Mouse (Mus musculus) C2C12 (cell line): Measurements from ENCODE around the gene Dhx38. TPM values are rescaled to one million over a fixed set of nuclear protein-coding genes. Genes with fewer than 3 reads are reported as not detected.
A peak's percentile ranks its signal among the peaks of the same experiment; 100 is the strongest.

Experiments
- H3K27me3 ChIP-seq: one replicate; pipeline ENCODE4 v1.6.1; 2011; ENCODE audit not compliant: control insufficient read depth, insufficient read depth, insufficient read length
- H3K36me3 ChIP-seq: one replicate; pipeline ENCODE4 v1.6.1; 2011; ENCODE audit not compliant: control insufficient read depth, insufficient read depth
- H3K4me3 ChIP-seq: one replicate; pipeline ENCODE4 v1.5.1; 2011; ENCODE audit warnings: mild to moderate bottlenecking, control low read depth; ENCODE audit not compliant: poor library complexity, insufficient read depth, severe bottlenecking
- H3K79me2 ChIP-seq: one replicate; pipeline ENCODE4 v1.6.1; 2011; ENCODE audit not compliant: control insufficient read depth, insufficient read depth
- H3K79me3 ChIP-seq: one replicate; pipeline ENCODE4 v1.6.1; 2011; ENCODE audit warnings: low read depth, control low read depth
- H3ac ChIP-seq: one replicate; pipeline ENCODE3; 2011; ENCODE audit warnings: low read depth; ENCODE audit not compliant: control insufficient read depth, insufficient read length
- CEBPB ChIP-seq: IDR thresholded peaks from one replicate; pipeline ENCODE4 v1.6.1; 2011; ENCODE audit warnings: low read depth, mild to moderate bottlenecking, control low read depth, moderate library complexity
- CTCF ChIP-seq: IDR thresholded peaks from one replicate; pipeline ENCODE4 v1.5.1; 2011; ENCODE audit not compliant: control insufficient read depth, insufficient read depth, insufficient read length
- FOSL1 ChIP-seq: IDR thresholded peaks from one replicate; pipeline ENCODE4 v1.8.0; 2011; ENCODE audit warnings: mild to moderate bottlenecking, low read length; ENCODE audit not compliant: poor library complexity, insufficient read depth, severe bottlenecking
- MAX ChIP-seq: IDR thresholded peaks from one replicate; pipeline ENCODE4 v1.6.1; 2011; ENCODE audit warnings: mild to moderate bottlenecking, control low read depth
- MYOD1 ChIP-seq: IDR thresholded peaks from one replicate; pipeline ENCODE4 v1.6.1; 2011; ENCODE audit warnings: low read depth; ENCODE audit not compliant: control insufficient read depth, insufficient read length
- MYOG ChIP-seq: IDR thresholded peaks from one replicate; pipeline ENCODE4 v1.6.1; 2011; ENCODE audit not compliant: control insufficient read depth, insufficient read length; ENCODE audit errors: extremely low read depth
- USF1 ChIP-seq: IDR thresholded peaks from one replicate; pipeline ENCODE4 v1.6.1; 2011; ENCODE audit warnings: low read depth, mild to moderate bottlenecking, control low read depth, moderate library complexity
- polyA plus RNA-seq: library from polyadenylated mRNA; unstranded; fragments of >200 nt; fragmentation: generic; extraction: Trizol; gene quantifications from one replicate; pipeline ENCODE4 v1.2.1, GENCODE M21; 2012; ENCODE audit warnings: missing spikeins

Gene Dhx38
- polyA plus RNA-seq, 1 experiment: 30.5 TPM

DNA sequence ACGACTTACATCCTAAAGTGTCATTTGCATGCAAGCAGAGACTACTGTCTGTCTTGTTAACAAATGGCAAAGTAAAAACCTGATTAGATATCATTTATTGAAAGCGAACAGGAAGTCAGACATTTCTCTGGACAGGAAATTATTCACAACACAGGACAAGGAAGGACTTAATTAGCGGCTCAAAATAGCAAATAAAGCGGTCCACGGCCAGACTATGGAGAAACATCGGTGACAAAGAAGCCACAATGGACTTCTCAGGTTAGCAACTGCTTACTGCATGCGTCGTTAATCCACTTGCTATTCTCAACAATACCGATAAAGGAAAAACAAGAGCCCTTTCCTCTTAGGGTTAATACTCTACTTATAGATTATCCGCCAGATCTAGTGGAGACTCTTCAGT, 895 bp downstream of the Dhx38 start:
- H3K4me3 ChIP-seq: peak overlapping the region; percentile 91

DNA sequence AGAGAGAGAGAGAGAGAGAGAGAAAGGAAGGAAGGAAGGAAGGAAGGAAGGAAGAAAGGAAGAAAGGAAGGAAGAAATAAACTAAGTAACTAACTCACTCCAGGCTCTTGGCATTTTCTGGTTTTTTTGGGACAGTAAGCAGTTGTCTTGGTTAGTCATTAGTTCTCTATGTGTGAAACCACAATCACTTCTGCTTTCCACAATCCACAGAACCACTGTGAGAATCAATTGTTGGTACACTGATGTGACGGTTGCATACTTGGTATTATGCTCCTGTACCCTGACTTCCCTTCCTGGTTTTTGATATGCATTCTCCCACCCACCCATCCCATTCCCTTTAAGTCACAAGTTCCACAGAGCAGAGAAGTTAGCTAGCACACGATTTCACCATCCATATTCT, 1.8 kb downstream of the Dhx38 start:
- peaks cover 37% of the 10 kb centered on the region for H3K36me3 ChIP-seq
- no peaks in the 10 kb centered on the region for H3K27me3 ChIP-seq
- peaks cover 25% of the 10 kb centered on the region for H3K79me3 ChIP-seq
- H3K4me3 ChIP-seq: no peak overlapping the region
- TF ChIP-seq MAX (no peak), CEBPB (no peak), FOSL1 (no peak), USF1 (no peak), MYOD1 (no peak), MYOG (no peak), CTCF (no peak)
- no peak overlapping the region for H3ac ChIP-seq
- H3K79me2 ChIP-seq: peaks cover 42% of the 10 kb centered on the region

More for the DNA sequence above, 895 bp downstream of the Dhx38 start:
- peaks cover 42% of the 10 kb centered on the region for H3K79me2 ChIP-seq
- peaks cover 25% of the 10 kb centered on the region for H3K79me3 ChIP-seq
- peak overlapping the region; percentile 93 for H3ac ChIP-seq
- TF ChIP-seq MYOG: no peak
- TF ChIP-seq MAX: no peak
- H3K36me3 ChIP-seq: peaks cover 29% of the 10 kb centered on the region
- H3K27me3 ChIP-seq: no peaks in the 10 kb centered on the region

DNA sequence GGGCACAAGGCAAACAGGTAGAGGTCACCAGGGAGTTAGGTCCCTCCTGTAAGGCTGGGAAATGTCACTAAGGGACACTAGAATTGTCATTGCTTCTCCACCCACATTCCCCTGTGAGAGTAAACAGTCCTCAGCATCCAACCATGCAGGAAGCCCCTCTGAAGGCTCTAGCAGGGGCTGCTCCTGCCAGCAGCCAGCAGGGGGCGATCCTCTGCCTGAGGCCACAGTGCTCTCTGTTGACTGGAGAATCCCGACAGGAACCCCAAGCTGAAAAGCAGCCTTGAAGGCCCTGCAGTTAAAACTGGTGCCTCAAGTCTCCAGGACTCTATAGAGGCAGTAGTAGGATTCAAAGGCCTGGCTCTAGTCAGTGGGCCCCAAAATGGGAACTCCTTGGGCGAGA, 14.0 kb downstream of the Dhx38 start:
- Histone ChIP-seq H3ac (no peak overlapping the region), H3K4me3 (no peak overlapping the region), H3K79me3 (no peaks in the 10 kb centered on the region), H3K36me3 (peaks cover 81% of the 10 kb centered on the region), H3K27me3 (no peaks in the 10 kb centered on the region), H3K79me2 (no peaks in the 10 kb centered on the region)
- TF ChIP-seq FOSL1 (no peak), CTCF (peak; percentile 7), CEBPB (no peak), MYOG (no peak), USF1 (no peak), MYOD1 (no peak), MAX (no peak)

DNA sequence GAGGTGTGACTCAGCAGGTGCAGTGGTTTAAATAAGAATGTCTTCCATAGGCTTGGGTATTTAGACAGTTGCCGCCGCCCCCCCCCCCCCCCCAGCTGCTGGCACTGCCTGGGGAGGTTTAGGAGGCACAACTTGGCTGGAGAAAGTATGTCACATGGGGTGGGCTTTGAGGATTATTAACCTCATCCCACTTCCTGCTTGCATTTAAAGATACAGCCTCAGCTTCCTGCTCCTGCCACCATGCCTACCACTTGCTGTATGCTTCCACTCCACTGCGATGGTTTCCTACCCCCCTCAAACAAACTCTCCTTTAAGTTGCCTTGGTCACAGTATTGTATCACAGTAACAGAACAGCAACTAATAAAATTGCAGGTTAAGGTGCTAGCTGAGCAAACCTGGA, 21.6 kb downstream of the Dhx38 start:
- no peaks in the 10 kb centered on the region for H3K79me2 ChIP-seq
- peaks cover 18% of the 10 kb centered on the region for H3K36me3 ChIP-seq
- H3K79me3 ChIP-seq: no peaks in the 10 kb centered on the region
- peaks cover 2% of the 10 kb centered on the region for H3K27me3 ChIP-seq
- TF ChIP-seq CTCF: no peak
- no peak for TF ChIP-seq CEBPB
- no peak for TF ChIP-seq MAX
- no peak for TF ChIP-seq USF1
- no peak for TF ChIP-seq MYOG
- TF ChIP-seq MYOD1: no peak
- TF ChIP-seq FOSL1: no peak
- H3ac ChIP-seq: no peak overlapping the region
- no peak overlapping the region for H3K4me3 ChIP-seq

DNA sequence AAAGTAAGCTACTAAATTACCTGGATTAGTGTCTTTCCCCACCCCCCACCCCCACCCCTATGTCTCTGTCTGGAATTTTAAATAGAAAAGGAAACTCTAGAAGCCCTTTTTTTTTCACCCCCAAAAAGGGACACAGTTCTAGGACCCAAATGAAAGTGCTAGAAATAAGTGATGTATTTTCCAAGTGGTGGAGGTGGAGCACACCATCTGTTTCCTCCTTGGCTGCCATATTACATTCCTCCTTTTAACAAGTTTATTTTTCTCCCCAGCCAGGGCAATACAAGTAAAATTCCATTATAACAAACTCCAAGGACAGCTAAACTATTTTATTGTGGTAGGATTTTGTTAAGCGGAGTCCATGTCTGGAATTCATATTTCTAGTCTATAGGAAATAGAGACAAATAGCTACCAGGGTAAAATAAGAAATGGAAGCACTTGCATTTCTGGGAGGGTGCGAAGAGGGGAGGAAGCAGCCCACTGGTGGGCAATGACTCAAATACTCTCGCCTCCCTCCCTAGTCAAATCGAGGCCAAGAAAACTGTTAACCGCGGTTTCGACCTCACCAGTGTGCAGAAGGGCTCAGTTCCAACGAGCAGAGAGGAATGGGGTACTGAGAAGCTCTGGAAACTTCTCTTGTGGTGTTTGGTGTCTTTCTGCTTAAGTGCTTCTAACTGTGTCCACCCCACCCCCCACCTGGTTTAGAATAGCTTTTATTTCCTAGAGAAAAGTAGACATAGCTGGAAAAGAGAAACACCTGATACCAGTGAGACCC, 22.7 kb downstream of the Dhx38 start:
- H3ac ChIP-seq: no peak overlapping the region
- no peaks in the 10 kb centered on the region for H3K79me3 ChIP-seq
- TF ChIP-seq CEBPB: no peak
- H3K4me3 ChIP-seq: no peak overlapping the region
- H3K79me2 ChIP-seq: no peaks in the 10 kb centered on the region
- H3K27me3 ChIP-seq: peaks cover 6% of the 10 kb centered on the region
- peaks cover 8% of the 10 kb centered on the region for H3K36me3 ChIP-seq

DNA sequence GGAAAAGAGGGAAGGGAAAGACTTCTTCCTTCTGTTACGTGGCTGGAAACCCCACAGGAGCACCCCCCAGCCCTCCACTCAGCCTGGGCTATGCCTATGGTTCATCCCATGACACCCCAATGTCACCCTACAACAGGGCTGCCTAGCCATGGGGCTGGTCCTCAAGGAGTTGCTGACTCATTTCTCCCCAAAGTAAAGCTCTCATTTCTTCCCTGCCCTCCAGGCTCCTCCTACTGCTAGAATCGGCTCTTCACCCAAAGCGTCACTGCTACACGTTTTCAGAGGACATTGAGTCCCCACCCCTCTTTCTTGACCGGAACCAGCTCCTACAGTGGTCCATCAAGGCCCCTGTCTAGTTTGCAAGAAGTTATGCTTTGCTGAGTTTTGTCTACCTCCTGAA, 23.5 kb downstream of the Dhx38 start:
- TF ChIP-seq MYOD1: no peak
- TF ChIP-seq USF1: no peak
- no peak for TF ChIP-seq MAX
- TF ChIP-seq CEBPB: no peak
- no peak for TF ChIP-seq FOSL1
- no peak for TF ChIP-seq CTCF
- no peak for TF ChIP-seq MYOG
- H3K4me3 ChIP-seq: no peak overlapping the region
- H3K79me2 ChIP-seq: no peaks in the 10 kb centered on the region
- H3ac ChIP-seq: no peak overlapping the region
- peaks cover under 1% of the 10 kb centered on the region for H3K36me3 ChIP-seq
- H3K27me3 ChIP-seq: peaks cover 11% of the 10 kb centered on the region
- H3K79me3 ChIP-seq: no peaks in the 10 kb centered on the region
